Mouse (Mus musculus) gastrocnemius, adult 8-10 months (tissue): ENCODE measurements around the gene Rara. TPM values are rescaled to one million over a fixed set of nuclear protein-coding genes. Genes with fewer than 3 reads are reported as not detected.
"Not testable (repeated sequence)": the region's sequence is repeated elsewhere in the genome, so short reads cannot be mapped to it uniquely, and the experiment has no call there.

Source experiments
- DNase-seq, 2 experiments: peaks; one replicate each; pipeline ENCODE4 v3.0.0; 2022; ENCODE audit warnings: low spot score in 2 of 2
- total RNA-seq, 4 experiments: library from RNA; stranded (reverse); gene quantifications; 2 replicates each; pipeline ENCODE4 v1.2.4; 2022

The Rara gene
- total RNA-seq, 4 experiments from 2014 or later, result 8.3 to 11.7 (median 9.5) TPM

DNA sequence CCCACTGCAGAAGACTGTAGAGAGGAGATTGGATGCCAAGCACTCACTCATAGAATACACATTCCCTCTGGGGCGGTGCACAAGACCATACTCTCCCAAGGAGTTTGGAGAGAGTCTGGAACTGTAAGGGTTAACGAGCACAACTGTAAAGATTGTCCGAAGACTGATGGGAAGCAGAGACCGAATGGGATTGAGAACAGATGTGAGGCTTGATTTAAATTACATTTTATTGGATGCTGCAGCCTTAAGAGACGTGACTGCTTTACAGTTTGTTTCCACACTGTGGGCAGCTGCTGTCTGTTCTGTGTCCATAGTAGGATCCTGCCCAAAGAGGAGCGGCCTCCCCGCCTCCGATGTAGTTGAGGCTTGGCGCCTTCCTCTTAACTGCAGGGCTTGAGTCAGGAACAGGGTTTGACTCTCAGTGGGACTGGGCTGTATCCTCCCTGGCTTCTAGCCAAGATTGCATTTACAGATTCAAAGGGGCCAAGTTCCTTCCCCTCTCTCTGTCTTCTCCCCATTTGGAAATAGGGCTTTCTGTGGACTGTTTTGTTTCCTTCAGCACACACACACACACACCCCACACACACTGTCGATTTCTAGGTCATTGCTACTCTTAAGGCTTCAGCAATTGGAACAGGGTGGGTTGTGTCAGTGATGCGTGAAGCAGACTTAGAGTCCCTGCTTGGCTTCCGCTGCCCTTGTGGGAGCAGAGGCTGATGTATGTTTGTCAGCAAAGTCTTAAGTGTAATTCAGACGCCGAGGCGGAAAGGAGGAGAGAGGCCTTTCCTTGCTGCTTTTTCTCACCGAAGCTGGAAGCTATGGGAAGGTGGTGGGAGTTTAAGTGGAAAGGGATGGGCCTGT lies 4.5 kb upstream of the Rara start:
- DNase-seq, result not testable (repeated sequence)

DNA sequence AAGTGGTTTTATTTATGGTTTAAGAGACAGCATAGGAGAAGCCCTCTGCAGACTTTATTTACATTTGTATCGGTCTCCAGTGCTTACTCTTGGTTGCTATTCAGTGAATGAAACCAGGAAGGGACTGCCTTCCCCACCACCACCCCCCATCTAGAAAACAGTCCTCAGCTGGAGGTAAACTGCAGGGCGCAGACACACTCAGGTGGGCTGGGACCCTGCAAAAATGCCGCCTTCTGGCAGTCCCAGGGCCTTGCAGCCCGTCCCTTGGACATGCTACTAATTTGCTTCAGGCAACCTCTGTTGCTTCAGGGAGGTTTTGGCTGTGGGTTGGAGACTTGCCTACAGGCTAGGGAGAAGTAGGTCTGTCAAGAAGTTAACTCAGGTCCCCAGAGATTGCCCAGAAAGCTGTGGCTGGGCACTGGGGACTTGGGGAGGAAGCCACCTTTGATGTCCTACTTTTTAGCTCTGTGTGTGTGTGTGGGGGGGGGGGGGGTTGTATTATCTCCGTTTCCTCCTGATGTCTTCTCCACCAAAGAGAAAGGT lies 2.9 kb upstream of the Rara start:
- no peak for DNase-seq

DNA sequence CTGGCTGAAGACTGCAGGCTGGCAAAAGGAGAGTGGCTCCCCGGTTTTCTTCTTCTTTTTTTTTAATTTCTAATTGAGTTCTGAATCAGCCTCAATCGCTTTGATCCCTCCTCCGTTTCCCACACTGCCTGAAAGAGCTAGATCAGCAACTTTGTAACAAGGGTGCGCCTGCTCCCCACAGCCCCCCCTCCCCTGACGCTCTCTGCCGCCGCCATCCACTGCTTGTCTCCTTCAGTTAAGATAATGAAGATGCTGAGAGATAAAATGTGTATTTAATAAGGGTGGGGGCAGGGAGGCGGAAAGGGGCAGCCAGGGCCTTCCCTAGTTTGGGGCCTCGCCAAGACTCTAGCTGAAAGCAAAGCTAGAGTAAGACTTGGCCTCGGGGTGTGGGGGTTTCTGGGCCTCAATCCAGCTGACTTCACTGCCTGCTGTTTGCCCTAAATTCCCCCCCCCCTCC lies 2.3 kb upstream of the Rara start:
- DNase-seq, result no peak

DNA sequence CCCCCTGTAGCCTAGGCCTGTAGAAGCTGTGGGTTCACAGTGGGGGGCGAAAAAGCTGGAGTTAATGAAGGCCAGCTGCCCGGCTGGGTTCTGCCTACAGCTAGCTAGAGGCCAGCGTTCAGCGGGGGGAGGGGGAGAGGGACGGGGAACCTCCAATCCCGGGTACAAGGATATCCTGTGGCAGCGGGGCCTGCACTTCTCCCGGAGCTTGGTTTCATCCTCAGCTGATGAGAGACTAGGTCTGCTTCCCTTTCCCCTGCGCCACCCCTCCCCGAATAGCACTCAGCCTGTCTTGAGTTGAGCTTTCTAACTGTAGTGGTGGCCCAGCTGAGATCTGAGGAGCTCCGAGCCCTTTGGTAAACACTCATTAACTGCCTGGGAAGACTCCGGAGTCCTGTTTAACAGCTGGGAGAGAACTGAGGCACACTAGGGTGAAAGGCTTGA lies 1.7 kb upstream of the Rara start:
- no peak for DNase-seq

GRCm38 (mm10) chr11:98926553-98926952 lies 1.1 kb upstream of the Rara start:
- DNase-seq, result no peak

DNA sequence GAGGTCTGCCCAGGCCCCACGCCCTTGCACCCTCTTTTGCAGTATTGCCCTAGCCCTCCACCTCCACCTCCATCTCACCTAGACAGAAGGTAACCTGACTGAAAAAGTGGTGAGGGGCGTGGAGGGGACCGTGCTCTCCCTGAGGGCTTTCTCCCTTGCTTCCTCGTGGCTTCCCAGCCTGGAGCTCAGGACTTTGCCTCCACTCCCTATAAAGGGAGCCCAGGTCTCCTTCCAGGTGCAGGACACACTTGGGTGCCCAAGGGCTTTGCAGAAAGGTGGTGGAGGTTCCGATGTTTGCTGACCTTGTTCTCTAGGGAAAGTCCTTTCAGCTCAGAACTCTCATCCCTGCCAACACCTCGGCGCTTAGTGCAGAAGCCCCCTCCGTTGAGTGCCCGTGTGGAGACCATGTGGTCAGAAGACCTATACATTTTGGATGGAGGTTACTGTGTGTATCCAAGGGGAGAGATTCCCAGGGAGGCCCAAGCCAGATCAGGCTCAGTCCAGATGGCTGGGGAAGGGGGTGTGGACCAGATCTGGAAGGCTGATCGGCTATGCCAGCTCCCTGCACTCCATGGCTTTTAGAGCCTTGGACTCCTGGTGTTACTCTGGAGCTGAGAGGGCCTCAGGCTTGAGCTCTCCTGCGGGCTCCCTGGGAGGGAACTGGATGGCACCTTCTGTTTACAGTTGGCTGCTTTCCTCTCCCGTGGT lies 722 bp downstream of the Rara start:
- DNase-seq, result no peak

- DNase-seq, result no peak
Measured at GRCm38 (mm10) chr11:98929503-98929902, 1.9 kb downstream of the Rara start.

GRCm38 (mm10) chr11:98930127-98930601 lies 2.5 kb downstream of the Rara start:
- no peak for DNase-seq

- peak in 1 of 2 experiments; percentile 42 for DNase-seq
Measured at GRCm38 (mm10) chr11:98930773-98931512, 3.3 kb downstream of the Rara start.

DNA sequence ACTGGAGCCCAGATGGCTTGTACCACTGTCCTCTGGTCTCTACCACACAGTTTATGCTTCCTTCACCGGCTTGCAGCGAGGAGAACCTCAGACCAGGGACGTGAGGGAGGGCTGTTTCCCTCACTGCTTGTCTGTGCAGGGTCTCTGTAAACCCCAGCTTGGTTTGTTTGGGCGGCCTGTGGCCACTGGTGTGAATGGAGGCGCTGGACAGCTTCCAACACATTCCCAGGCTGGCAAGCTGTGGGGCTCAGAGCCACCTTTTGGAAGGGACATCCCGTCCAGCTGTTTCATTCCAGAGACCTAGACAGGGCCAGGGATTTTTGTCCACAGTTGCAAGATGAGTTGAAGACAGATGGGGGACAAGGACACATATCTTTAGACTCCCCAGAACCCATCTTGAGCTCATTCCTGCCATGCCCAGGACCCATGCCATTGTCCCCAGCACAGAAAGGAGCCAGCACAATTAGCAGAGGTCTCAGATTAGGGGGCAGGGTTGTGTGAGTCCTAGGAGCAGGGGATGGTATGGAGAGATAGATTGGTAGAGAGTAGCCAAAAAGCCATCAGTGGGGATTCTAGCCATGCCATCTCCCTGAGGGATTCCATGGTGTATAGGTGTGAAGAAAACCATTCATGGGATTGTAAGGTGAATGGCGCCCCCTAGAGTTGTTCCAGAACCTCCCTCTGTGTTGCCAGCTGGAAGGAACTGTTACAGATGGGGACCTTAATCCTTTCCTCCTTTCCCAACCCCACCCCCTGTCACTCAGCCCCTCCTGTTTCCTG lies 4.1 kb downstream of the Rara start:
- DNase-seq, result peak in 1 of 2 experiments; percentile 50

- DNase-seq, result no peak
Measured at GRCm38 (mm10) chr11:98932293-98933091, 4.9 kb downstream of the Rara start.

GRCm38 (mm10) chr11:98933151-98933550 lies 5.5 kb downstream of the Rara start:
- peak; percentile 69 to 78 for DNase-seq

GRCm38 (mm10) chr11:98933847-98934246 lies 6.2 kb downstream of the Rara start:
- not testable (repeated sequence) for DNase-seq

- DNase-seq, result no peak
Measured at GRCm38 (mm10) chr11:98934367-98934766, 6.7 kb downstream of the Rara start.

GRCm38 (mm10) chr11:98935123-98935522 lies 7.5 kb downstream of the Rara start:
- DNase-seq, result no peak

GRCm38 (mm10) chr11:98936170-98936569 lies 8.6 kb downstream of the Rara start:
- DNase-seq, result peak in 1 of 2 experiments; percentile 62

DNA sequence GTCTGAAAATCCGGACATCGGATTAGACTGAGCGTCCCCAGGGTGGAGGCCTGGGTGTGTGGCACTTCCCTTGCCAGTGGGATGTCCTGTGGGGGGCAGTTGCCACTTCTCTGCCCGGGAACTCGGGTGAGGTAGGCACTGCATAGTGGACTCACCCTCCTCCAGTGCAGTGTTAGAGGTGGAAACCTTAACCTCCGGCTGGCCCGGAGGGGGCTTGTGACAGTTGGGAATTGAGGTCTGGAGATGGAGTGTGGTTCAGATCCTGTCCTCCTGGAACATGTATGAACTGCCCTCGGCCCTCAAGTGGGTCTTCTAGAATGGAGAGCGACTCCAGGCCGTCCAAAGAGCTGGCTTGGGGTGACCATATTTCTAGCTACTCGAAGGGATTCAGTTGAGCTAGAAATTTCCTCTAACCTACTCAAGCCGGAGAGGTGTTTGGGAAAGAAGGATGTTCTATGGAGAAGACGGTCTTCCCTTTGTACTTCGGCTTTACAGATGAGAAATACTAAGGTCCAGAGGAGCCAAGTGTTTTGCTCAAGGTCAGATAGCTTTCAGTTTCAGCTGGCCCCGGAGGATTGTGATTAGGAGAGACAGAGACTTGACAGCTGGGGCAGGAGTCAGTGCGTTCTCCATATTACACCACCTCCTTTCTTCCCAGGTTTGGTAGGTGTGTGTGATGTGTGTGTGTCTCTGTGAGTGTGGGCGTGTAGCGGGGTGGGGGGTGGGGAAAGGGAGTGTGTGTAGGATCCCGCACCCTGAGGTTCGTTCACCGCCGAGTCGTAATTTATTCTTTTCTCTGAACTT lies 9.2 kb downstream of the Rara start:
- no peak for DNase-seq

GRCm38 (mm10) chr11:98937410-98937913 lies 9.8 kb downstream of the Rara start:
- DNase-seq, result peak; percentile 85 to 90
